Mouse (Mus musculus) natural killer cell, adult 2 months (primary cell): ENCODE data around the gene Myl3.

Experiments used
- DNase-seq, 2 experiments: peaks; one replicate each; pipeline ENCODE4 v3.0.0; 2022; ENCODE audit warnings: low spot score in 2 of 2

Myl3 gene

DNA sequence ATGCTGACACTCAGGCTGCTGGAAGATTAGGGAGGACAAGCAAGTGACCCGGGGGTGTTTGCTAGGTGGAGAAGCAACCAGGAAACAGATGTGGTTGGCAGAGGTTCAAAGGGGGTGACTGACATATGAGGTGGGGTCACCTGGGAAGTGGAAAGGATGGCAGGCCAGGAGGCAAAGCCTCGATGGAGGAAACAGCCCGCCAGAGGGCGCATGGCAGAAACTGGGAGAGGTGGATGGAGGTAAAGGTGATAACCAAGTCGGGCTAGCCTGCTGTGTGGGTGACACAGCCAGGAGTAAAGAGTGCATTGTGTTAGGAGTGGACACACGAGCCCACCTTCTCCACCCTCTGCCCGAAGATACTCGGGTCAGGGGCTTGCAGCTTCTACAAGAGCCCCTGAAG is 11.8 kb upstream of the Myl3 start:
- peak in 1 of 2 experiments; percentile 38 for DNase-seq

DNA sequence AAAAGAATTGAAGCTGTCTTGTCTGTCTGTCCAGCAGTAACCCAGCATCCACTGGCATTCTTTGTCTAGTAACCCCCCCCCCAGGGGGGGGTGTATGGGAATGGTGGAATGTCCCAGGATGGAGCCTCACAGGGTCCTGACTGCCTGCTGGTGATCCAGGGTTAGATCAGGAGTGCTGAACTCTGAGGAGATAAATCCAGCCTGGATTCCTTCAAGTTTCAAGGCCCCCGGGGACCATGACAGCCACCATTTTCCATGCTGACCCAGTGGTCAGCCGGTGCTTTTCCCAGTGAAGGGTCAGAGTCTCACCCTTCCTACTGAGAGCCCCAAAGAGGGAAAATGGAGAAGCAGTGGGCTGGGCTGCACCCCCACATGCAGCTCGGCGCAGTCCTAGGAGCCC is 9.8 kb upstream of the Myl3 start:
- DNase-seq, result no peak

DNA sequence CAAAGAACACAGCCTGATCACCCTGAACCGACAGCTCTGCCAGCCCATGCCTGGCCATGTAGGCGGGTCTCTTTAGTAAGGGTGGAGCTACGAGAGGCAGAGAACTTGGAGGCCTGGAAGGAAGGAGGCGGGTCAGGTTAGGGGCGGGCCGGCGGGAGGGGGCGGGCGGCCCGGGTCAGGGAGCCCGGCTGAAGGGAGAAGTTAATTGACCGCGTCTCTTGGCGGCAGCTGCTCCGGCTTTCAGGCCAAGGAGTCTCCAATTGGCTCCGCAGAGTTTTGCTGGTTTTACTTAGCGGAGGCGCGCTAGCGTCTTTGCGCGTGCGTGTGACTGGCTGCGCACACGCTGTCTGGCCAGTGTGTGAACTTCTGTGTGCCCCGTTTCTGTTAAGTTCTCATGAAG is 9.0 kb upstream of the Myl3 start:
- peak; percentile 29 to 30 for DNase-seq

DNA sequence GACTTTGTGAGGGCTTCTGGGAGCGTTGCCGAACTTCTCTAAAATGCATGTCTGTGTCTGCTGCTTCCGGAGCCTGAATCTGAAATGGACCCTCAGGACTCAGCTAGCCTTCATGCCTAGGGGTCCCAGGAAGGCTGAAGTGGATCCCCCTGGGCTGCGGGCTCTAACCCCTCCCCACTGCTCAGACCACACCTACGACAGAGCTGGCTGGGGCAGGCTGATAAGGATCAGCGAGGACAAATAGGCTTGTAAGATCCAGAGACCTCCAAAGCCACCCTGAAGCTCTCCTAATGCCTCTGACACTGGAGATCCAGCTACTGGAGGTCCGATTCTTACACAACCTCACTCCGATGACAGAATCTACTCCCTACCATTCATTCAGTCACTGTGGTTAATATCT is 8.6 kb upstream of the Myl3 start:
- no peak for DNase-seq

DNA sequence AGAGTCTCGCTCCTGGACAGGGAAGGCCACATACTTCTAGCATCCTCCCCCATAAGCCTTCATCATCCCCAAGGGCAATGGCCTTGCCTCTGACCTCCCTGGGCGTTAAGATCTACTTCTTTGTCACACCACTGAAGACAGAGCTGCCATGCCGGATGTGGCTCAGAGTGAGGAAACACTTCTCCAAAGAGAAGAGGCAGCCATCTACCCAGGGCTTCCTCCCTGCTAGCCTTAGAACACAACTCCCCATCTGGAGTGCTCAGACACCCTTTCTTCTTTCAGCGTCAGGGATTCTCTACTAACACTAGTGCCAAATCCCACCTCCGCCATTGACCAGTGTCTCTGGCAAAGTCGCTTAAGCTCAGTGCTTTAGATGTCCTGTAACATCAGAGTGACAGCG is 7.5 kb upstream of the Myl3 start:
- DNase-seq, result peak in 1 of 2 experiments; percentile 36

DNA sequence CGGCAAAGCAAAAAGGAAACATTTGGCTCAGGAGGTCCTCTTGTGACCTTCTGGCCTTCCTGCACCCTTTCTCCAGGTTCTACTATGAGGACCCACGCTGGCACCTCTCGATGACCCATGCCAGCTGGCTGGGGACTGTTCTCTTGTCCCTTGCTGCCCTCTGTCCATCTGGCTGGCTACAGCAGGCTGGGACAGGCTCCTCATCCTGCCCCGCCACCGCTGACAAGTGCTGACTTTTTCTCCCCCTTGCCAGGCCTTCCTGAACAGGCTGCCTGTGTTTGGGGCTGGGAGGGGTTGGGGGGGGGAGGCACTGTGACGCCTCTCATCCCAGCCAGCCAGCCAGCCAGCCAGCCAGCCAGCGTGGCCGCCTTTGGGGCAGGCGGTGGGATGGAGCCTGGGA is 5.3 kb upstream of the Myl3 start:
- DNase-seq, result no peak

DNA sequence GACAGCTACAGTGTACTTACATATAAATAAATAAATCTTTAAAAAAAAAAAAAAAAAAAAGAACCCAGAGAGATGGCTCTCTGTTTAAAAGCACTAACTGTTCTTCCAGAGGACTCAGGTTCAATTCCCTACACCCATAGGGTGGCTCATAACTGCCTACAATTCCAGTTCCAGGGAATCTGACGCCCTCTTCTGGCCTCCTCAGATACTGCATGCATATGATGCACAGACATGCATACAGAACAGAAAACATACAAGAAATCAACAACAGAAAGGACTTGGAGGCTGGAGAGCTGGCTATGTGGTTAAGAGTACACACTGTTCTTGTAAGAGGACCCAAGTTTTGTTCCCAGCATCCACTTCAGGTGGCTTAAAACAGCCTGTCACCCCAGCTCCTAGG is 3.6 kb upstream of the Myl3 start:
- no peak for DNase-seq

DNA sequence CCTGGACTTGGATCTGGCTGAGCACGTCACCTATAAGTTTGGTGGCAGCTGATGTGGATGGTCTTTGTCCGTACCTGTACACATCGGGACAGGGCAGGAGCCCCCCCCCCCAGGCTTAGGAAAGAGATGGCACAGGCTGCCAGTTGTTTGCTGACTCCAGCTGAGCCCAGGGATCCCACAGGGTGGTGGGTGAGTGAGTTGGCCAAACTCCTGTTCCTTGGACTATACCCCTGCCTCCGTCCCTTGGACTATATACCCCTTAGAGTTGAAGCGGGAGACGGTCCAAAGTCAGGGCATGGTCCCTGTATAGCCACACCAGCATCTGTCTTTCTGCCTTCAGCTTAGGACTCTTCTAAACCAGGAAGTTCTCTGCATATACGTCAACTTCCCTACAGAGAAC is 1.7 kb upstream of the Myl3 start:
- DNase-seq, result no peak

DNA sequence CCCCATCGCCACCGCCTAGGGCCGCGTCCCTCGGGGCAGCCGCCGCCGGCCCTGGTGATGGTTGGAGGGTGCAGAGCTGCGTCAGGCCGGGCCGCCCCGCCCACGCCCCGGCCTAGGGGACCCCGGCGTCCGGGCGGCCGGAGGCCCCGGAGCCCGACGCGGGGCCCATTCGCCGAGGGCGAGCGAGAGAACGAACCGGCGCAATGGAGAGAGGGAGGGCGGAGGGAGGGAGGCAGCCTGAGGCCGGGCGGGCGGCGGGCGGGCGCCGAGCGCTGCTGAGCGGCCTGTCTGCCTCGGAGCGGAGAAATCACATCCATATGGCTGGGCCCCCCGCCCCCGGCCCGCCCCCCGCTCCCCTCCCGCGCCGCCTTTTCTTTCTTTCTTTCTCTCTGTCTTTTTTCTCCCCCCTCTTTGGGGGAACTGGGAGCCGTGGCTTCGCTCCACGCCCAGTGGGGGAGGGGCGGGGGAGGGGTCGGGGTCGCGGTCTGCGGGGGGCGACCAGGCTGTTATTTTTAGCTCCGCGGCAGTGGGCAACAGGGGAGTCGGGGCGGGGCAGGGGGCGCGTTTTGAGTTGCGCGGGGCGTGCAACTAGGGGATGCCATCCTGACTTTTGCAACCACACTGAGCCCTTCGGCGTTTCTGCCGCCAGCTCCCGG is 762 bp downstream of the Myl3 start:
- DNase-seq, result no peak

DNA sequence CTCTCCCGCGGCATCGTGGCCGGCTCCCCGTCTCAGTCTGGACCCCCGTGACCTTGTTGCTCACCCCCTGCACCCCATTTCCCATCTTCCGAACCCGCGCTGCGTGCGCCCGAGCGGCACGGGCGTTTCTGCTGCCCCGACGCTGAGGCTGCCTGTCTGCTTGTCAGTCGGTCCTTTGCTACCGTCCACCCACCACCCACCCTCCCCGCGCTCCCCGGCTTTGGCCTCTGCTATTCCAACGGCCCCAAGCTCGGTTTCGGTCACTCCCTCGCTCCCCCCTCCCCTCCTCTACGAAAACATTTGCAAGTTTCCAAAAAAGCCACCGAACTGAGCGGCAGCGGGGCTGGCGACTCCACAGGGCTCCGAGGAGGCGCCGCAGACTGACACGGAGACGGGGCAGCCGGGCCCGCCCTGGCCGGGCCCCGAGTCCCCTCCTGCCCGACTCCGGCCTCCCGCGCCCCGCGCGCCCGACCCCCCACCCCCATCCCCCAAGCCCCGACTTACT is 1.3 kb downstream of the Myl3 start:
- DNase-seq, result no peak

DNA sequence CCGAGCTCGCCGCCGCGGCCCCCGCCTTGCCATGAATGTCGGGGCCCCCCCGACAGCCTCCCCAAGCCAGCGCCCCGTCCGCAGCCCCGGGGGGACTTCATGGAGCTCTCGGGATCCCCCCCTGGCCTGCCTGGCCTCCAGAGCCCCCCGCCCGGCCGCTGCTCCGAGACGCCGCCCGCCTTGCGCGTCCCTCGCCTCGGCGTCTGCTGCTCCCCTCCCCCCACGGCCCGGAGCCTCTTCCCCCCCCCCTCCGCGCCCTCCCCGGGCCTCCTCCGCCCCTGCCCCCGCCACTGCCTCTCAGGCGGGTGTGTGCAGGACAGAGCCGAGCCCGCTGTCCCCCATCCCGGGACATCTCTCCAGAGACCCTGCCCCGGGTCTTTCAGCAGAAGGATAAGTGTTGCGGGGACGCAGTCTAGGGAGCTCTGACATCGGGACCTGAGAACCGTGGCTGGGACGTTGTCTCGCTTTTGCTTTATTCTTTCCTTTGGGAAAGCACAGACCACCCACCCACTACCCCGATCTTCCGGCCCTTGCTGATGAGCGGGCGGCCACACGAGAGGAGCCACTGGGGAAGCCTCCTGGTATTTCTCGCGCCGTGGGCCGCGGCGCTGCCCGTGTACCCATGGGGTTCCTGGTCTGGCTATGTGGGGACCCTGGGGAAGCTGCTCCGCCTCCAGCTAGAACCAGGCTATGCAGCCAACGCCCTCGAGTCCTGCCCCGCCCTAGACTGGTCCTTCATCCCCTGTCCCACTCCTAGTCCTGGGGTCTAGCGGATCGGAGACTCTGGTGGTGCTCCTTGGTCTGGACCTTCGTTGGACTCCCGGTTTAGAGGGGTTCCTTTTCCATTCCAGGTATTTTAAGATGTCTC is 2.0 kb downstream of the Myl3 start:
- no peak for DNase-seq

DNA sequence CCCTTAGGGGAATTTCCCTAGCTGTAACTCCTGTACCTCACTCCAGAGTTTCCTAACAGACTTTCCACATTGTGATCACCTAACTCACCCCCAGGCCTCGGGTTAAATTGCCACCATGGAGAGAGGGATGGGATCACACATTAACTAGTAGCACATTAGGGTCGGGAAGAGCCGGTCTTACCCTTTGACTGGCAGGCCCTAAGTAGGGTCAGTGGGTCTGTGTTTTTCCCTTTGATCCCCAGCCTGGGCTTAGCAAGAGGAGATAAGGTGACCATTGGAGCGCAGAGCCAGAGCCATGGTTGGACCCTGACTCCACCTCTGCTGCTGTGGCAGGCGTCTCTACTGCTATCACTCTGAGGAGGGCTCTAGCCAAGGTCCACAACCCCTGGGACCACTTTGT is 4.1 kb downstream of the Myl3 start:
- DNase-seq, result no peak

DNA sequence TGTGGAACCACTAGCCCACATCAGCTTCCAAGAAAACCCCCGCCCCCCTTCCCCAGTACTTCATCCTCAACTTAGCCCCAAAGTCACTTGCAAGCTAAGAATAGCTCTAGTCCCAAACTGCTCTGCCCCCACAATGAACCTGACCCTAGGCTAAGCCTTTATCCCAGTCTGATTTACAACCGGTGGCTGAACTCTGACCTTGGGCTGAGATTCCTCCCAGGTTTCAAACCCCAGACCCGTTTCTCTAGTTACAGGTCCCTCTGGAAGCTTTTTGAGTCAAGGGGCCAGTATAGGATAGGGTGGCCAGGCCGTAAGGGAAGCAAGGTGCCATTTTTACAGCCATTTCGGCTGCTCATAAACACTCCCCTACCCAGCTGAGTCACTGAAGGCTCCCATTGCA is 4.6 kb downstream of the Myl3 start:
- DNase-seq, result no peak

DNA sequence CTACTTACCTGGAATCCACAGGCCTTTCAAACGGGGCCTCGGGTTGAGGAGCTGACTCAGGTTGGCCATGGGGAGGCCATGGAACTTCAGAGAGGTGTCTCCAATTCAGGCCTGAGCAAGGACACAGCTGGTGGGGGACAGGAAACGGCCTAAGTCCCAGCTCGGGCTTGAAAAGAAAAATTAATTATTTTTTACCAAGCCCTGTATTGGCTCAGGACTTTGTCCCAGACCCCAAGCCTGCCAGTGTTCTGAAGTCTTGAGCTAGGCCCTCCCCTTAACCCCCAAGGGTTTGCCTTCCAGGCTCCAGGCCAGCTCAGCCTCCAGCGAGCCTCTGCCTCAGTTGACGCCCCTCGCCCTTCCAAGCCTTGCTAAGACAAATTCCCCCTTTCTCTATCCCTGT is 5.3 kb downstream of the Myl3 start, which contains the start of gene Pth1r:
Gene Pth1r (minus strand): TSS at position 185 of the 400 bp plus-strand sequence.
- DNase-seq, result no peak

DNA sequence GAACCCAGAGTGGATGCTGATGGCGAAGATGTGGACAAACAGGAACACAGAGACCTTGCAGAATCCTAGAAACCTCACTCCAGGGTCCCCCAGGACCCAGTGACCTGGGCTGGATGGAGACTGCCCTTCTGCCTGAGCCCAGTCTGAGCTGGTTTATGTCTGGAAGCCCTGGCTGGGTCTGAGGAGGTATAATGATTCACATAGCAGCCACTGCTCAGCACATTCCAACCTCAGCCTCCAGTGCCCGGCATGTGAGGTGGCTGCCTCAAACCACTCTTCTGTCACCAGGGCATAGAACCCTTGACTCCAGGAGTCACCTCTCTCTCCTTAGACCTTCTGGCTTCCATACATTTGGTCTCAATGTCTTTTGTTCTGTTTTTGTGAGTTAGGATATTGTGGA is 6.8 kb downstream of the Myl3 start:
- no peak for DNase-seq

DNA sequence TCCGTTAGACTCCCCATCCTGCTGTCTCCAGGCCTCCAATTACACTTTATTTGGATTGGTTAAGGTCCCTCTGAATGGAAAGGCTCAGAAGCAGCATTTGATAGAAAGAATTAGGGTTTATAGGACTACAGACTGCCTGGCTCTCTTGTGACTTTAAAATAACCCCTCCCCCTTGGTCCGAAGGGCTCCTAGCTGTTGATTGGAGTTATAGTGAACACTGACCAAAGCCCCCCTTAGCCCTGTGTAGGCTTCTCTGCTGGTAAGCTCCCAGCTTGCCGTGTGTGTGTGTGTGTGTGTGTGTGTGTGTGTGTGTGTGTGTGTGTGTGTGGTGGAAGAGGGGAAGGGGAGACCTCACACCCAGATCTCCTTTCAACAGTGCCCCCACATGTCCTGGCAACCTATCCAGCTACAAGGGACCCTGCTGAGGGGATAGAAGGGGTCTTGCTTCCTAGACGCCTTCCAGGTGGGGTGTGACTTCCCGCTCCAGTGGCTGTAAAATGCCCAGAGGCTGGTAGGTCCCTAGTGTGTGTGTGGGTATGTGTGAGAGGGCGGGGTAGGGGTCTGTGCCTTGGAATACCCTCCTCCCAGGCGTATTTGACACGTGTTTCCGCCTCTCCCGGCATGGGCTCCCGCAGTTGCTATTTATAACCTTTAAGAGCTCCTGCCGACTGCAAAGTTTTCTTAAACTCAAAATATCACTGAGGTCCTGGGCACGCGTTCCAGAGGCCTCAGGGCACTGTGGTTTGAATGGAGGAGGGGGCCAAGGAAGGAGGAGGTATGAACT is 8.9 kb downstream of the Myl3 start:
- no peak for DNase-seq

DNA sequence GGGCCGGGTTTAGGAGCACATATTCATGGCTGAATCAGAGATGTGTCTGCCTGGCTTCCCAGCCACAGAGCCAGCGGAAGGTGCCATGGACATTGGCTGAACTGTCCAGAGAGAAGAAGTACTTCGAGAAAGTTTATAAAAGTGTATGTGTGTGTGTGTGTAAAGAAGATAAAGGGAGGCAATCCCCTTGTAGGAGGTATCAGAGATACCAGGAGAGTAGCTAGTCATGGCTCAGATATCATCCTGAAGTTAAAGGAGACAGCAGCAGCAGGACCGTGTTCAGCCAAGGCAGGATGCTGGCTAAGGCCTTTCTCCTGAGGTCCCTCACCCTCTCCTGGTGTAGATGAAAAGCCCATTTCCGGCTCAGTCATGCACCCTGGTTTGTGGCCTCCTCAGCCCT is 9.8 kb downstream of the Myl3 start:
- DNase-seq, result no peak

DNA sequence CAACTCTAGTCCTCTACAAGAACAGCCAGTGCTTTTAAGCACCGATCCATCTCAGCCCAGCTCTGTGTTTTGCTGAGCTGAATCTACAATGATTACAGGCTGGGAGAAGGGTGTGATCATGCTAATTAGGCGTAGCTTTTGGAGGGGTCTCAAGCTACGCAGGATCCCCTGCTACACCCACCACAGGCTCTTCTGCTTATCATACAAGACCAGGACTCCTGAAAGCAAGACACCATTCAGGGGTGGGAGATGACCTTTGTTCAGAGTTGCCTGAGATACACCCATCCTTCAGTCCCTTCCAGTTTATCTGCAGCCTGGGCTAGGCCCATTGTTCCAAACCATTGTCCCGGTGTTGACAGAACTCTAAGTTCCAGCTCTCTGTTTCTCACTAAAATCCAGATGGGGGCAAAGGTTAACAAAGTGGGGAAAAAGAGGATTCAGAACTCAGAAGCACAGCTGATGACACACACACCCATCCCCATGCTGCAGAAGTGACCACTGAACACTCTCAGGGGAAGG is 11.3 kb downstream of the Myl3 start:
- DNase-seq, result no peak

DNA sequence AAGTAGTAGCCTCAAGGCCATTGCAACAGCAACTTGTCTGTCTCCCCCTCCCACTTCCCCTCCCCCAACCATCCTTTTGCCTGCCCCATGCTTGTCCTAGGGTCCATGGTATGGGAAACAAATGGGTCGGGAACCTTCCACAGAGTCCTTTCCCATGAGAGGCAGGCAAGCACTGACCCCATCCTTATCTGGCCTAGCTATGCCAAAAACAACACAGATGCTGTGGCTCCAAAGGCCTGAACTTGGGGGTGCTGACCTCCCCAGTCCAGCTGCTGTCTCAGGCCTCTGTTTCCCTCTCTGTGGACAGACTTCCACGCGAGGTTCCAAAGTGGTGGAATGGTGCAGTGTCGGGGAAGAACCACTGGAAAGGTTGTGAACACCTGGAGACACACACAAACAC is 12.1 kb downstream of the Myl3 start:
- DNase-seq, result no peak

DNA sequence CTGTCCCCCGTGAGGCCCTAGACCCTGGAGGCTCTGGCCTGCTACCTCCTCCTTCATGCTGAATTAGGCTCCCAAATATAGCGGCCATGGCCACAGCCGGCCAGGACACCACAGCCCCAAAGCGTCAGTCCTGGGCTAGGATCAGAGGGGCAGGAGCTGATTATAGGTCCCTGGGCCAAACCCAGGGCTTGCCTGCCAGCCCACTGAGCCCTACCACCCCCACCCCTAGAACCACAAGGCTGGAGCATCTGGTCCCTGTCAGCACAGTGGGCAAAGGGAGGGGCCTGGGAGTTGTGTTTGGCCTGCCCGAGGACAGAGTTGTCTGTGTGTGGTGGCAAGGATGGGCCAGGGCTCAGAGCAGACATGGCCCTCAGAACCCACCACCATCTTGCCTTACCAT is 16.2 kb downstream of the Myl3 start:
- DNase-seq, result no peak

DNA sequence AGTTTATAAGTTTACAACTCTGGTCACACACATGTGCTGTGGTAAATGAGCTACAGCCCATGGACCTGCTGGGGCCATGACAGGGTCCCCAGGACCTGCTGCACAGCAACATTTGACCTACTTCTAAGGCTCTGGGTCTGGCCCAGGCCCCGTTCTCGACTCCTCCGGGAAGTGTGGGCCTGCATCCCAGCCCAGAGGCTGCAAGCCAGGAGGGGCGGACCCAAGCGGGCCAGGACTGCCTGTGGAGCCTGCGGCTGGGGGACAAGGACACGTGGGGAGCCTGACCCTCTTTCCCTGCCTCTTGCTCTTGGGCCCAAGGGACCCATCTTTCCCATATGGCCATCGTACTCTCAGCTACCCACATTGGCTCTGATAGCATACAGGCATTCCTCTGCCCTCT is 16.9 kb downstream of the Myl3 start:
- no peak for DNase-seq

DNA sequence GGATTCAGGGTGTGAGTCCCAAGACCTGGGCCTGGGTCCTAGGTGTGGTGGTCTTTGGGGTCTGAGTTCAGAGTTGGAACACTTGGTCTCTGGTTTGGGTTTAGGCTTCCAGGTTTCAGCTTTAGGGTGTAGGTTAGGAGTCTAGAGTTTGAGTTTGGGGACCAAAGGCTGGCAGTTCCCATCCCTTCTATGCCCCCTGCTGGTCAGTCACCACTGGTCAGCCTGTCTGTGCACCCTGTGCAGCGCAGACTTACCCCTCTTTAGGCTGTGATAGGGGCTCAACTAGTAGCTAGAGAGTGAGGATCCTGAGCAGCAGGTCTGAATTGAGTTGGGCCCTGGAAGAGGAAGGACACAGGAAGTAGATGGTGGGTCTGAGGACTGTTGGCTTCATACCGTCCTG is 17.6 kb downstream of the Myl3 start:
- peak; percentile 33 to 36 for DNase-seq
